Mouse (Mus musculus) left cerebral cortex, postnatal 14 days (tissue): ENCODE measurements around the gene Cd209d. TPM values are rescaled to one million over a fixed set of nuclear protein-coding genes. Genes with fewer than 3 reads are reported as not detected.
"Not testable (repeated sequence)": the region's sequence is repeated elsewhere in the genome, so short reads cannot be mapped to it uniquely, and the experiment has no call there.

Experiments used
- DNase-seq, 2 experiments: peaks; one replicate each; pipeline ENCODE4 v3.0.0; 2021 to 2022; ENCODE audit warnings: low spot score in 2 of 2, mixed read lengths in 1 of 2
- intact Hi-C: fragments of 180-260 bp; cut with DNase I; formaldehyde crosslinking; loops from one replicate; pipeline ENCODE4 v1.15.1; 2025
- long read RNA-seq, 2 experiments: library from polyadenylated mRNA; stranded (forward); transcript quantifications; one replicate each; pipeline ENCODE4 v2.0.0; 2021
- total RNA-seq, 2 experiments: library from RNA; stranded (reverse); gene quantifications; 2 replicates each; pipeline ENCODE4 v1.2.3; 2021

The Cd209d gene
- not detected for total RNA-seq
- long read RNA-seq, experiment 1 = 0 reads
- long read RNA-seq, experiment 2 = 0 reads

- no peak for DNase-seq
- intact Hi-C loops = no loop called here
These were observed at the start of gene Cd209d for GRCm38 (mm10) chr8:3878455-3878854. Gene Cd209d (minus strand): TSS chr8:3878555.

GRCm38 (mm10) chr8:3926744-3927143 lies 48.4 kb upstream of the Cd209d start, which contains the start of gene Cd209b:
Gene Cd209b (minus strand): TSS chr8:3926844.
- intact Hi-C loops = no loop called here

GRCm38 (mm10) chr8:3876121-3876520 lies 2.2 kb downstream of the Cd209d start:
- intact Hi-C loops = no loop called here
- no peak for DNase-seq

More at GRCm38 (mm10) chr8:3926744-3927143, 48.4 kb upstream of the Cd209d start, which contains the start of gene Cd209b:
- no peak for DNase-seq

GRCm38 (mm10) chr8:3862736-3863135 lies 15.6 kb downstream of the Cd209d start:
- DNase-seq, intact Hi-C loops: not testable (repeated sequence)

- DNase-seq = no peak
- intact Hi-C loops = no loop called here
These were observed 24.1 kb downstream of the Cd209d start, which contains the start of gene Cd209e for GRCm38 (mm10) chr8:3854209-3854608. Gene Cd209e (minus strand): TSS chr8:3854309.

Other genes with a start within 250 kb of the Cd209d start
- 10 to 100 TPM; 39.2 to 50.8 TPM for gene Stxbp2, start 247.6 kb downstream of the Cd209d start, total RNA-seq
- under 1 TPM; 0.42 to 0.53 TPM for gene Retn, start 222.8 kb downstream of the Cd209d start, total RNA-seq
- under 1 TPM in 1 of 2 experiments, not detected in 1; 0.24 TPM for gene Mcemp1, start 212.8 kb downstream of the Cd209d start, total RNA-seq
- gene Fcor, start 206.2 kb downstream of the Cd209d start, total RNA-seq = 10 to 100 TPM; 16.3 to 18.6 TPM
- 10 to 100 TPM; 27.5 to 28.6 TPM for gene Trappc5, start 202.3 kb downstream of the Cd209d start, total RNA-seq
- not detected for gene Fcer2a, start 184.4 kb downstream of the Cd209d start, total RNA-seq
- not detected for gene Clec4g, start 157.9 kb downstream of the Cd209d start, total RNA-seq
- gene Cd209a, start 129.6 kb downstream of the Cd209d start, total RNA-seq = not detected
- not detected for gene Cd209e, start 24.2 kb downstream of the Cd209d start, total RNA-seq
- under 1 TPM; 0.24 to 0.74 TPM for gene Cd209b, start 48.3 kb upstream of the Cd209d start, total RNA-seq
- under 1 TPM in 1 of 2 experiments, not detected in 1; 0.31 TPM for gene Cd209c, start 76.2 kb upstream of the Cd209d start, total RNA-seq
- under 1 TPM; 0.35 to 0.53 TPM for gene Cd209f, start 227.3 kb upstream of the Cd209d start, total RNA-seq